Mouse (Mus musculus): Measurements from ENCODE around the gene Gm26920.
A peak's percentile ranks its signal among the peaks of the same experiment; 100 is the strongest.

DNA sequence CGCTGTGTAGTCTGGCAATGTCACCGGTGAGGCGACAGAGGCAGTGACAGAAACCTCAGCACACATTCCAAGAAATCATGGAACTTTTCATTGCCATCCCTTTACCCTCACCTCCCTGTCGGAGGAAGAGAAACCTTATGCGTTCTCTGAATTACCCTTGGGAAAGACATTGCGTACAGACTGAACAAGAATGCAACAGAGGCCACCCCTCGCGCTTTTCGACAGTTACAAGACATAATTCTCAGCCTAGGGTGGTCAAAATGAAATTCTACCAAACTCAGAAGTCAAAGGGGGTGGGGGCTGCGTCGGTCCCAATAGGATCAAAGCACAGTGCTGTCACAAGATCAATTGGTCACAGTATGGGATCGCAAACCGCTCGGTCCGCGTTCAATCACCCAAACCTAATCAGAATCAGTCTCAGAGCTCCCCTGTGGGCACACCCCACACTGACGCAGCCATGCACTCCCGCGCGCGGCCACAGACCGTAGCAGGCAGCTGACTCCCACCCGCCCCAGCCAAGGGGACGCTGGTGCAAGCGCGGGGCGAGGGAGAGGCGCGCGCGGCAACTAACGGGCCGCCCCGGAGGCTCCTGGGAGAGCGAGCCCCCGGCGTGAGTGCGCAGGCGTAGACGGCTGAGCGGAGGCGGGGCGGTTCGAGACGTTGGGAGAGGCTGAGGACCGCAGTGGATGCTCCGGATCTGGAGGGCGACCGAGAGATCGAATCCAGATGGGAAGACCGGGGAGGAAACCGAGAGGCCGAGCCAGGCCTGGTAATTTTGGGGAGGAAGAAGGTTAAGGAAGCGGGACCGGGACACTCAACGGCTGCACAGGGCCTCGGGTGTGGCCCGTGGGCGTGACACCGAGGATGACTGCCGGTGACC, 31.3 kb upstream of the Gm26920 start, which contains the start of gene Zfp382:
- TF ChIP-seq MYOD1 (IDR thresholded peaks at IDR 0.05; ENCODE audit: control insufficient read depth, insufficient read length, low read depth) (no peak), CTCF (IDR thresholded peaks at IDR 0.05; ENCODE audit: control insufficient read depth, insufficient read depth, insufficient read length) (no peak), MAX (IDR thresholded peaks at IDR 0.05) (peak; percentile 7), USF1 (IDR thresholded peaks at IDR 0.05; ENCODE audit: low read depth) (no peak)

Data from C2C12 (cell line).